ENCODE assay signal across 8 mouse cellular contexts in genomic region chr14:34768373-34768772, GRCm38 (mm10). TPM values are rescaled to one million over a fixed set of nuclear protein-coding genes. Genes with fewer than 3 reads are reported as not detected.
DNase-seq lines count a peak whose midpoint lies in the region; ATAC-seq lines count a peak whose summit lies in the region.

No protein-coding gene starts in this region.

- H3K9ac ChIP-seq in embryonic facial prominence, embryonic 11.5 days (replicated peaks; ENCODE audit: low read length), result no peak overlapping the region
- no peak overlapping the region for H3K9ac ChIP-seq in limb, embryonic 12.5 days (replicated peaks)
- no peak overlapping the region for H3K9ac ChIP-seq in midbrain, embryonic 13.5 days (replicated peaks)

- no peaks in the 10 kb centered on the region for H3K36me3 ChIP-seq in embryonic facial prominence, embryonic 11.5 days (replicated peaks; ENCODE audit: control insufficient read depth, insufficient read depth, low read depth, low read length)
- H3K36me3 ChIP-seq in limb, embryonic 12.5 days, result no peaks in the 10 kb centered on the region
- no peaks in the 10 kb centered on the region for H3K36me3 ChIP-seq in midbrain, embryonic 13.5 days

- WGBS in embryonic facial prominence, embryonic 11.5 days, result 2% methylated on average over 10 of the region's 10 CpGs
- WGBS in limb, embryonic 12.5 days, result under 1% methylated on average over 10 of the region's 10 CpGs
- WGBS in midbrain, embryonic 13.5 days, result 1% methylated on average over 10 of the region's 10 CpGs

- ATAC-seq in embryonic facial prominence, embryonic 11.5 days (replicated peaks; ENCODE audit: insufficient number of reproducible peaks, low FRiP score, low TSS enrichment, low read depth), result peak; percentile 64; the same call in 1 of the 2 replicates
- no peak for ATAC-seq in limb, embryonic 12.5 days (ENCODE audit: insufficient number of reproducible peaks, insufficient read depth, low FRiP score, low TSS enrichment, low read depth)
- peak; percentile 51 for ATAC-seq in midbrain, embryonic 13.5 days

- H3K27ac ChIP-seq in embryonic facial prominence, embryonic 11.5 days (replicated peaks; ENCODE audit: low read depth, low read length), result no peak overlapping the region
- no peak overlapping the region for H3K27ac ChIP-seq in limb, embryonic 12.5 days
- H3K27ac ChIP-seq in midbrain, embryonic 13.5 days, result no peak overlapping the region

- H3K4me2 ChIP-seq in embryonic facial prominence, embryonic 11.5 days (ENCODE audit: low read depth, low read length), result peak overlapping the region; percentile 38; the same call in 1 of the 2 replicates
- peak overlapping the region; percentile 97 for H3K4me2 ChIP-seq in limb, embryonic 12.5 days
- peak overlapping the region; percentile 96 for H3K4me2 ChIP-seq in midbrain, embryonic 13.5 days (replicated peaks)

- no peaks in the 10 kb centered on the region for H3K9me3 ChIP-seq in embryonic facial prominence, embryonic 11.5 days (replicated peaks; ENCODE audit: control insufficient read depth, low read length)
- no peaks in the 10 kb centered on the region for H3K9me3 ChIP-seq in limb, embryonic 12.5 days
- no peaks in the 10 kb centered on the region for H3K9me3 ChIP-seq in midbrain, embryonic 13.5 days

- no peaks in the 10 kb centered on the region for H3K27me3 ChIP-seq in embryonic facial prominence, embryonic 11.5 days (ENCODE audit: control insufficient read depth, insufficient read depth, low read length)
- peaks cover 16% of the 10 kb centered on the region for H3K27me3 ChIP-seq in limb, embryonic 12.5 days
- H3K27me3 ChIP-seq in midbrain, embryonic 13.5 days, result peaks cover 13% of the 10 kb centered on the region; the same call in 1 of the 2 replicates

- no peaks in the 10 kb centered on the region for H3K4me1 ChIP-seq in embryonic facial prominence, embryonic 11.5 days (ENCODE audit: control insufficient read depth, insufficient read depth, low read length)
- peaks cover 21% of the 10 kb centered on the region for H3K4me1 ChIP-seq in limb, embryonic 12.5 days (replicated peaks)
- peaks cover 14% of the 10 kb centered on the region for H3K4me1 ChIP-seq in midbrain, embryonic 13.5 days (replicated peaks)

- peak overlapping the region; percentile 12 for H3K4me3 ChIP-seq in embryonic facial prominence, embryonic 11.5 days (ENCODE audit: low read depth, low read length)
- peak overlapping the region; percentile 49 for H3K4me3 ChIP-seq in limb, embryonic 12.5 days (replicated peaks)
- peak overlapping the region; percentile 52 for H3K4me3 ChIP-seq in midbrain, embryonic 13.5 days (replicated peaks)

- DNase-seq in urinary bladder, adult 18-20 months (ENCODE audit: low spot score in 2 of 2), result peak; percentile 63 to 76
- no peak for DNase-seq in urinary bladder, postnatal 10 days (ENCODE audit: low spot score)
- DNase-seq in embryonic facial prominence, embryonic 11.5 days (ENCODE audit: low spot score), result peak; percentile 80
- peak; percentile 82 to 90 for DNase-seq in heart, adult 18-20 months
- DNase-seq in kidney, adult 11 months, result peak; percentile 80
- DNase-seq in spleen, adult 18-20 months, result peak; percentile 53 to 70

RNA-seq across cellular contexts. Expression of gene Grid1, which starts 51.5 kb away (rescaled TPM):
- polyA plus RNA-seq in embryonic facial prominence, embryonic 11.5 days (2014; fragmentation: Nextera tagmentation; extraction: Ambion mirVana), result 0.17 and 0.27 TPM in 2 replicates
- total RNA-seq in heart, adult 18-20 months (2021), result not detected
- 0.24 and 1.00 TPM in 2 replicates for polyA plus RNA-seq in limb, embryonic 12.5 days (2016; fragmentation: Nextera tagmentation; extraction: Ambion mirVana)
- 2.5 and 2.7 TPM in 2 replicates for polyA plus RNA-seq in midbrain, embryonic 13.5 days (2015; fragmentation: Nextera tagmentation; extraction: Ambion mirVana)

Comparison
In these comparisons a context has a peak if more than half of its experiments do, and no peak if none do; other contexts are left out.
1. H3K4me2 ChIP-seq: peak in every context shown above with its lines; median percentile 97 in limb, embryonic 12.5 days; 96 in midbrain, embryonic 13.5 days; 38 in embryonic facial prominence, embryonic 11.5 days.